Mouse (Mus musculus) Patski (cell line): ENCODE data around the gene Hist2h2bb. TPM values are rescaled to one million over a fixed set of nuclear protein-coding genes. Genes with fewer than 3 reads are reported as not detected.
"Not testable (repeated sequence)": the region's sequence is repeated elsewhere in the genome, so short reads cannot be mapped to it uniquely, and the experiment has no call there.

ENCODE experiments used
- ATAC-seq: fragments of 100-300 bp; one replicate; pipeline ENCODE4 v1.8.0; 2021
- CTCF ChIA-PET: fragments of 350-600 bp; sonication (Branson Sonifier 250); formaldehyde crosslinking; loops from one replicate; lab custom pipeline; 2022; ENCODE audit warnings: inconsistent platforms; lab: Charles Lee
- POLR2A ChIA-PET: fragments of 350-600 bp; sonication (Branson Sonifier 250); formaldehyde crosslinking; loops from one replicate; lab custom pipeline; 2022; ENCODE audit warnings: antibody characterized with exemption, inconsistent platforms; lab: Charles Lee
- DNase-seq: peaks from one replicate; pipeline ENCODE4 v3.0.0-alpha.2; 2011; ENCODE audit warnings: low read depth, low spot score
- H3K27me3 ChIP-seq: fragments of 371-371 bp; one replicate; pipeline ENCODE4 v1.5.1; 2021
- CTCF ChIP-seq: fragments of 100-300 bp; IDR thresholded peaks from one replicate; pipeline ENCODE4 v1.5.1; 2021
- in situ Hi-C: fragments of 300-500 bp; cut with MboI; formaldehyde crosslinking; loops from 3 replicates; pipeline ENCODE4 v1.11.1; 2018; ENCODE audit warnings: low pct_unique_long_range_greater_than_20kb, mixed read lengths
- polyA plus RNA-seq: library from polyadenylated mRNA; unstranded; gene quantifications from one replicate; pipeline ENCODE4 v1.2.3, GENCODE M21; 2021

Gene Hist2h2bb
- polyA plus RNA-seq, result 8.0 TPM

DNA sequence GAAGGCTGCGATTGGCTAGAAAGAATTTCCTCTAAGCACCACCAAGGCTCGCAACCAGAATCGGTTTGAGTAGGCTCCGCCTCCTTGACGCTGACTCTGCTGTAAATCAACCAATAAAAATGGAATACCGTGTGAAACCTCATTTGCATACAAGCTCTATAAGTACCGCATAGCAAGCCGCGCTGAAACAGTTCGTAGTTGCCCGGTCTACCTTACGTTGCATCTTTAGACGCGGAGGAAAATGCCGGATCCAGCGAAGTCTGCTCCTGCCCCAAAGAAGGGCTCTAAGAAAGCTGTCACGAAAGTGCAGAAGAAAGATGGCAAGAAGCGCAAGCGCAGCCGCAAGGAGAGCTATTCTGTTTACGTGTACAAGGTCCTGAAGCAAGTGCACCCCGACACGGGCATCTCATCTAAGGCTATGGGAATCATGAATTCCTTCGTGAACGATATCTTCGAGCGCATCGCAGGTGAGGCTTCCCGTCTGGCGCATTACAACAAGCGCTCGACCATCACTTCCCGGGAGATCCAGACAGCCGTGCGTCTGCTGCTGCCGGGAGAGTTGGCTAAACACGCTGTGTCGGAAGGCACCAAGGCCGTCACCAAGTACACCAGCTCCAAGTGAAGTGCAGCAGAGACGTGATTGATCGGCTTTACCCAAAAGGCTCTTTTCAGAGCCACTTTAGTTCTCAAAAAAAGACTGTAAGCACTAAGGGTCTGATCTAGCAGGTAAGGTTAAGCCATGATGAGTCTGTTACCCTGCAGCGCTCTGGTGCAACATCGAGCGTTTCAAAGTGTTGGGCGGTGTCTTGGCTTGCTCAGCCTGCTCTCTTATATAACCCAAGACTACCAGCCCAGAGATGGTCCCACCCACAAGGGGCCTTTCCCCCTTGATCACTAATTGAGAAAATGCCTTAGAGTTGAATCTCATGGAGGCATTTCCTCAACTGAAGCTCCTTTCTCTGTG, at the start of gene Hist2h2bb:
Gene Hist2h2bb, plus strand, starts transcription at position 242 of the 964 bp plus-strand sequence.
- CTCF ChIA-PET, result interaction anchor here (0.7 to 3.3 kb wide), 6 partner anchors 8 to 233 kb away, joined by 3 to 16 read pairs (median 6); partner anchors contain the start of genes Bola1 and Hist2h2ab
- DNase-seq (peak; percentile 100), ATAC-seq (peak; percentile 81)
- POLR2A ChIA-PET, result interaction anchor here (0.6 to 3.6 kb wide), 10 partner anchors 8 to 403 kb away, joined by 3 to 35 read pairs (median 6); partner anchors contain the start of genes Bola1, Hist2h2aa1, Hist2h2ab and Hist2h2ac
- no peak for TF ChIP-seq CTCF
- in situ Hi-C loops, result loop anchor here (5.0 to 10.0 kb wide), 2 partner anchors 47 to 205 kb away; partner anchors contain the start of genes Hist2h2ac and Hist2h2be
- no peaks in the 10 kb centered on the region for H3K27me3 ChIP-seq

DNA sequence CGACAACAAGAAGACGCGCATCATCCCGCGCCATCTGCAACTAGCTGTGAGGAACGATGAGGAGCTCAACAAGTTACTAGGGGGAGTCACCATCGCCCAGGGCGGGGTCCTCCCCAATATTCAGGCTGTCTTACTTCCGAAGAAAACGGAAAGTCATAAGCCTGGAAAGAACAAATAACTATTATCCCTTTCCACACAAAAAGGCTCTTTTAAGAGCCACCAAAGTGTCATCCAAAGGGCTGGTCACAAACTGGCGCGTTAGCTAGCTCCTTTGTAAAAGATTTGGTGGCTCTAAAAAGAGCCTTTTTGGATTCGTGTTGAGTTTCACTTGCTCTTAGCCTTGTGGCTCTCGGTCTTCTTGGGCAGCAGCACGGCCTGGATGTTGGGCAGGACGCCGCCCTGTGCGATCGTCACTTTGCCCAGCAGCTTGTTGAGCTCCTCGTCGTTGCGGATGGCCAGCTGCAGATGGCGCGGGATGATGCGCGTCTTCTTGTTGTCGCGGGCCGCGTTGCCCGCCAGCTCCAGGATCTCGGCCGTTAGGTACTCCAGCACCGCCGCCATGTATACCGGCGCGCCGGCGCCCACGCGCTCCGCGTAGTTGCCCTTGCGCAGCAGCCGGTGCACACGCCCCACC, 49.3 kb upstream of the Hist2h2bb start:
- not testable (repeated sequence) for DNase-seq, H3K27me3 ChIP-seq
- ATAC-seq, result peak; percentile 2
- in situ Hi-C loops, result loop anchor here (5.0 kb wide), 1 partner anchor 47 kb away; the partner anchor contains the start of genes Hist2h2bb and Hist2h3b
- CTCF ChIA-PET, result interaction anchor here (0.9 to 3.8 kb wide), 19 partner anchors 11 to 257 kb away, joined by 3 to 28 read pairs (median 8); partner anchors contain the start of genes Hist2h2bb and Hist2h4
- POLR2A ChIA-PET, result interaction anchor here (0.8 to 5.6 kb wide), 16 partner anchors 9 to 162 kb away, joined by 3 to 56 read pairs (median 8); partner anchors contain the start of genes Hist2h2aa1, Hist2h2bb, Hist2h3b and Hist2h4

DNA sequence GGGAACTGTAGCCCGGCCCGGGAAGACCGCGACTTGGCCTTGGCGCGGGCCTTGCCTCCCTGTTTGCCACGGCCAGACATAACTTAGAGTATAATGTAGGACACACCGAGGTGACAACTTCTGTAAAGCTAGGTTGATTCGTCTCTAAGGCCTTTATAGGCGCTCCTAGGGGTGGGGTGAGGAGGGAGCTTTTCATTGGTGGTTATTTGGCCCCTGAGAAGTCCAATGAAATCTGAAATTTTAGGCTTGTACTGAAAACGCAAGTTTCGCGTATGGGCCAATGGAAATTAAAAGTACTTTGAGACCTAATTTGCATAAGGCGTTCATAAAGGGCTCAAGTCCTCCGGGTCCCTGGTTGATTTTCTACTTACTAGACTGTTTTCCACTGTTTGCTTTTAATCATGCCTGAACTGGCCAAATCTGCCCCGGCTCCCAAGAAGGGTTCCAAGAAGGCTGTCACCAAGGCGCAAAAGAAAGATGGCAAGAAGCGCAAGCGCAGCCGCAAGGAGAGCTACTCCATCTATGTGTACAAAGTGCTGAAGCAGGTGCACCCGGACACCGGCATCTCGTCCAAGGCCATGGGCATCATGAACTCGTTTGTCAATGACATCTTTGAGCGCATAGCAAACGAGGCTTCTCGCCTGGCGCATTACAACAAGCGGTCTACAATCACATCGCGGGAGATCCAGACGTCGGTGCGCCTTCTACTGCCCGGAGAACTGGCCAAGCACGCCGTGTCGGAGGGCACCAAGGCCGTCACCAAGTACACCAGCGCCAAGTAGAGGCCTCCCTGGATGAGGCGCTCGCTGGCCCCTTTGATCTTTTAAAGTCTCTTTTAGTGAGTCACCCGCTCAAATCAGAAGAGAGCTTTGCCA, 48.5 kb upstream of the Hist2h2bb start, which contains the start of the genes Hist2h2ac and Hist2h2be:
Gene Hist2h2ac, minus strand, starts transcription at position 116 of the 875 bp plus-strand sequence.
Gene Hist2h2be, plus strand, starts transcription at position 355 of the 875 bp plus-strand sequence.
- ATAC-seq (peak; percentile 83), DNase-seq (peak; percentile 98)
- ChIA-PET CTCF (interaction anchor here (1.1 to 3.8 kb wide), 9 partner anchors 9 to 155 kb away, joined by 3 to 23 read pairs (median 5); no protein-coding TSS in a partner anchor), POLR2A (interaction anchor here (0.7 to 5.6 kb wide), 14 partner anchors 9 to 163 kb away, joined by 3 to 56 read pairs (median 7); partner anchors contain the start of genes Hist2h2aa1, Hist2h2bb, Hist2h3b and Mtmr11)
- no peaks in the 10 kb centered on the region for H3K27me3 ChIP-seq
- in situ Hi-C loops, result loop anchor here (5.0 kb wide), 1 partner anchor 46 kb away; the partner anchor contains the start of genes Hist2h2bb and Hist2h3b
- TF ChIP-seq CTCF, result no peak

DNA sequence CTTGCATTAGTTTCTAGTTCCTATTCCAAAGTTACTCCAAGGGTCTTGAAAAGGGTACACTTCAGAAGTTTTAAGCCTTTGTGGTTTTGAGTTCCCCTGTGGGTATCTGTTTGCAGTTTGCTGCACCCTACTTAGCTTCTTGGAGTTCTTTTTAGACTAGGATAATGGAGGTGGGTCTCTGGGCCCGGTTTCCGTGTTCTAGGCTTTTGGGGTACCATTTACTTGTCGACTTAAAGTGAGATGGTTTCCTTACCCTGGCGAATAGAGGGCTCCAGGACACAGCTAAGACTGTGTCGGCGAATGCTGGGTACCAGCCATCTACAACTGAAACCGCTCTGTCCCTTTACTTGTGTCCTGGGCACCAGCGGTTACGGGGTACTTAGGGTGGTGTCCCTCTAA, 47.9 kb upstream of the Hist2h2bb start:
- CTCF ChIA-PET, result interaction anchor here (1.3 to 3.8 kb wide), 6 partner anchors 8 to 155 kb away, joined by 3 to 23 read pairs (median 5); no protein-coding TSS in a partner anchor
- ATAC-seq, result no peak
- POLR2A ChIA-PET, result interaction anchor here (0.7 to 5.6 kb wide), 12 partner anchors 12 to 164 kb away, joined by 3 to 56 read pairs (median 10); partner anchors contain the start of genes Hist2h2aa1, Hist2h2bb, Hist2h3b and Mtmr11
- in situ Hi-C loops, result loop anchor here (5.0 kb wide), 1 partner anchor 46 kb away; the partner anchor contains the start of genes Hist2h2bb and Hist2h3b
- H3K27me3 ChIP-seq, result no peaks in the 10 kb centered on the region
- no peak for DNase-seq
- no peak for TF ChIP-seq CTCF

DNA sequence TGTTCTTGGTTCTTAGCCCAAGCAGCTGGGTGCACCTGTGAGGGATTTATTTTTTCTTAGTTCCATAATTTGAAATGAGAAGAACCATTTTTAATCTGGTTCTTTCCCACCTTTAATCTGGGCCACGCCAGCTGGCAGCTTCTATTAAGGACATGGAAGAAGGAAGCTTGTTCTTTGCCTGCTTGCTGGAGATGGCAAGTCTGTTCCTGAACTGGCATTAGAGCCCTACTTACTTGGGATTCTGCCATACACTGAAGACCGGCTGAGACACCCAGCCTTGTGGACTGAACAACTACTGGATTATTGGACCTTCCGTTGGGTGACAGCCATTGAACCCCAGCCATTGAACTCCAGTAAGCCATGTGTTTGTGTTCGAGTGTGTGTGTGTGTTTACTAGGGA, 46.8 kb upstream of the Hist2h2bb start:
- no peak for TF ChIP-seq CTCF
- ATAC-seq (no peak), DNase-seq (no peak)
- POLR2A ChIA-PET, result interaction anchor here (1.1 to 5.6 kb wide), 3 partner anchors 13 to 46 kb away, joined by 4 to 54 read pairs (median 35); partner anchors contain the start of genes Hist2h2bb and Hist2h3b
- H3K27me3 ChIP-seq, result no peaks in the 10 kb centered on the region
- in situ Hi-C loops, result loop anchor here (5.0 kb wide), 1 partner anchor 45 kb away; the partner anchor contains the start of genes Hist2h2bb and Hist2h3b
- CTCF ChIA-PET, result interaction anchor here (0.6 to 1.7 kb wide), 8 partner anchors 11 to 234 kb away, joined by 3 to 5 read pairs (median 4); partner anchors contain the start of gene Hist2h4

DNA sequence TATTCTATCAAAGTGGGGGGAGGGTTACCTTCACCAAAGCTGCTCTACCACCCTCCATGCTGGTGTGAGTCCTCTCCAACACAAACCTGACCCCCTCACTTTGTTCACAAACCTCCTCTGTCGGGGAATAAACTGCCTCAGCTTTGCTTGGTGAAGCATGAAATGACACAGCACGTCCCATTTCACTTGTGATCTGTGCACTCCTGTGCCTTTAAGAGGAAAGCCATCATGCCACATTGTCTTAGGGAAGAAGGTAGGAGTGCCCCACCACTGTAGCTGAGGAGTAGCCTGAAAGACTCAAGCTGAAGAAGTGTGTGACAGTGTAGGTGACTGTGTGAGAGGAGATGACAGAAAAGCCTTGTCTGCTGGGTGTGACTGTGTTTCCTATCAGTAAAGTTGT, 44.1 kb upstream of the Hist2h2bb start:
- no peaks in the 10 kb centered on the region for H3K27me3 ChIP-seq
- TF ChIP-seq CTCF, result no peak
- ChIA-PET POLR2A (no interaction called here), CTCF (interaction anchor here (2.0 to 2.1 kb wide), 2 partner anchors 11 to 12 kb away, joined by 6 to 9 read pairs; no protein-coding TSS in a partner anchor)
- no peak for ATAC-seq
- in situ Hi-C loops, result no loop called here
- DNase-seq, result no peak

DNA sequence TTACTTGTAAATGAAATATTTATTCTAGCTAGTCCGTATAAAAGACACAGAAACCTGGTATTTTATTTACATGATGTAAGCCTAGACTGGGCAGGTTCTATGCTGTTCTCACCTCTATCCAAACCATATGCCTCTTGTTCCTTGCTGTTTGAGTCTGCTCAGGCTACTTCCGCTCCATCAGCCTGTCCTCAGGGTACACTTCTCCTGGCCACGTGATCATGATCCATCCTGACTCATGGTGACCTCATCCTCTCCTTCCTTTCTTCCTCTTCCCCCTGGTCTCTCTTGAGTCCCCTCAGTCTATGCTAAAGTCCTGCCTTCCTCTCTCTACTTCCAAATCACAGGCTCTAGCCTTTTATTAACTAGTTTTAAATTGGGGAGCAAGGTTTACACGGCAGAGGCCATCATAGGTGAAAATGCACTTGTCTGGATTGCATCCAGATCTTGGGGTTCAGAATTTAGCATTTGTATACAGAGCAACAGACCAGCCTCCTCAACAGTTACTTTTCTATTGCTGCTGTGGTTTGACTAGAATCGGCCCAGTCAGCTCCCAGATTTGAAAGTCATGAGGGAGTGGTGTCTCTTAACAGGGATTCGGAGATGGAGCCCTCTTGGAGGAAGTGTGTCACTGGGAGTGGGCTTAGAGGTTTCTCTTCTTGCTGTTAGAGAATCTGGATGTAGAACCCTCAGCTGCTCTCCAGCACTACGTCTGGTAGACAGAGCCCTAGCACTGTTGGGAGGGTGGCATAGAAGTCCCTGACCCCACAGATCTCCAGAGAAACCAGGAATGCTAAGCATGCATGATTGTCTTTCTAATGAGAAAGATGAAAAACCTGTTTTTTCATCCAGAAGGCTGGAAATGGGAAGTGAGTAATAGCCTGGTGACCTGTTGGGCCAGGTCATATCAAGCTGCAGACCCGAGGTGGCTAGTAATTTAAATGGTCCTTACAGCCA, 42.6 kb upstream of the Hist2h2bb start:
- peak; percentile 54 for DNase-seq
- in situ Hi-C loops, result no loop called here
- no peak for TF ChIP-seq CTCF
- CTCF ChIA-PET, result interaction anchor here (1.0 to 2.7 kb wide), 4 partner anchors 8 to 14 kb away, joined by 3 to 10 read pairs (median 6); partner anchors contain the start of genes Bola1 and Hist2h2ab
- POLR2A ChIA-PET, result interaction anchor here (1.1 to 1.4 kb wide), 4 partner anchors 9 to 42 kb away, joined by 3 to 4 read pairs (median 4); no protein-coding TSS in a partner anchor
- no peaks in the 10 kb centered on the region for H3K27me3 ChIP-seq
- ATAC-seq, result peak; percentile 79
